Mouse (Mus musculus) CH12.LX (cell line): ENCODE measurements around the gene Irf2. TPM values are rescaled to one million over a fixed set of nuclear protein-coding genes. Genes with fewer than 3 reads are reported as not detected.

ENCODE experiments used
- DNase-seq: peaks from one replicate; pipeline ENCODE4 v3.0.0-alpha.2; 2013; ENCODE audit errors: extremely low read depth
- H3K27ac ChIP-seq: 2 replicates; pipeline ENCODE4 v1.5.1; 2012; ENCODE audit warnings: low read depth, mild to moderate bottlenecking, control low read depth, moderate library complexity; ENCODE audit not compliant: insufficient read depth
- H3K27me3 ChIP-seq: replicated peaks from 2 replicates; pipeline ENCODE3; 2012; ENCODE audit warnings: inconsistent platforms
- H3K36me3 ChIP-seq, 2 experiments: replicated peaks in 1 of 2; 2 replicates each; pipeline versions ENCODE3 to v1.6.1; 2012; ENCODE audit warnings: inconsistent platforms in 1 of 2, low read length in 1 of 2, mild to moderate bottlenecking in 1 of 2, mixed read lengths in 1 of 2, moderate library complexity in 1 of 2; ENCODE audit not compliant: control insufficient read depth in 1 of 2, insufficient read depth in 1 of 2
- H3K4me1 ChIP-seq, 2 experiments: 2 replicates each; pipeline ENCODE4 v1.6.1; 2012; ENCODE audit warnings: inconsistent platforms in 1 of 2, moderate library complexity in 1 of 2; ENCODE audit not compliant: insufficient read depth in 2 of 2, control insufficient read depth in 1 of 2
- H3K4me2 ChIP-seq: 2 replicates; pipeline ENCODE4 v1.6.1; 2012; ENCODE audit warnings: low read depth, mild to moderate bottlenecking, control low read depth; ENCODE audit not compliant: poor library complexity, insufficient read depth, severe bottlenecking
- H3K4me3 ChIP-seq, 3 experiments: fragments of 150-350 bp in 1 of 3; sonication (generic) in 1 of 3; replicated peaks in 1 of 3; 2 replicates each; pipeline versions ENCODE3 to v1.5.1; 2011 to 2012; ENCODE audit warnings: low read depth in 2 of 3, low read length in 2 of 3, mild to moderate bottlenecking in 2 of 3, moderate library complexity in 2 of 3, control low read depth in 1 of 3, improper control_type of control experiment in 1 of 3, inconsistent platforms in 1 of 3, mixed read lengths in 1 of 3; ENCODE audit not compliant: poor library complexity in 1 of 3
- H3K79me2 ChIP-seq: replicated peaks from 2 replicates; pipeline ENCODE4 v1.6.1; 2012; ENCODE audit warnings: mild to moderate bottlenecking, moderate library complexity; ENCODE audit not compliant: control insufficient read depth, poor library complexity, insufficient read depth, severe bottlenecking; ENCODE audit errors: extremely low read depth
- H3K9ac ChIP-seq: 2 replicates; pipeline ENCODE4 v1.6.1; 2012; ENCODE audit warnings: low read depth, mild to moderate bottlenecking, control low read depth, moderate library complexity; ENCODE audit not compliant: insufficient read depth
- H3K9me3 ChIP-seq: replicated peaks from 2 replicates; pipeline ENCODE3; 2012; ENCODE audit warnings: low read length, inconsistent platforms, mixed read lengths
- BHLHE40 ChIP-seq: IDR thresholded peaks from 2 replicates; pipeline ENCODE4 v1.6.1; 2011; ENCODE audit warnings: mild to moderate bottlenecking, low read depth, low read length, improper control_type of control experiment
- CHD1 ChIP-seq: IDR thresholded peaks from 2 replicates; pipeline ENCODE4 v1.6.1; 2012; ENCODE audit warnings: low read depth, low read length, improper control_type of control experiment, inconsistent platforms
- CHD2 ChIP-seq: IDR thresholded peaks from 2 replicates; pipeline ENCODE4 v1.6.1; 2011; ENCODE audit warnings: low read length, improper control_type of control experiment
- CTCF ChIP-seq, 2 experiments: IDR thresholded peaks in 1 of 2; conservative IDR thresholded peaks in 1 of 2; 2 replicates each; pipeline ENCODE4 v1.5.1; 2011 to 2012; ENCODE audit warnings: low read depth in 2 of 2, low read length in 2 of 2, improper control_type of control experiment in 1 of 2, inconsistent platforms in 1 of 2, mild to moderate bottlenecking in 1 of 2, moderate library complexity in 1 of 2
- E2F4 ChIP-seq: IDR thresholded peaks from 2 replicates; pipeline ENCODE4 v1.6.1; 2011; ENCODE audit warnings: low read depth, low read length, improper control_type of control experiment; ENCODE audit not compliant: insufficient replicate concordance
- EP300 ChIP-seq: IDR thresholded peaks from 2 replicates; pipeline ENCODE4 v1.6.1; 2011; ENCODE audit warnings: low read length, improper control_type of control experiment
- GABPA ChIP-seq: IDR thresholded peaks from 2 replicates; pipeline ENCODE4 v1.6.1; 2012; ENCODE audit warnings: low read depth, low read length, improper control_type of control experiment, inconsistent platforms; ENCODE audit not compliant: insufficient replicate concordance
- HCFC1 ChIP-seq: IDR thresholded peaks from 2 replicates; pipeline ENCODE4 v1.6.1; 2012; ENCODE audit warnings: low read depth, mild to moderate bottlenecking, inconsistent platforms, low read length, improper control_type of control experiment
- IRF4 ChIP-seq: IDR thresholded peaks from 2 replicates; pipeline ENCODE4 v1.6.1; 2014; ENCODE audit warnings: low read depth, mild to moderate bottlenecking, inconsistent platforms, low read length, improper control_type of control experiment
- JUN ChIP-seq: IDR thresholded peaks from 2 replicates; pipeline ENCODE4 v1.6.1; 2011; ENCODE audit warnings: low read depth, mild to moderate bottlenecking, low read length, improper control_type of control experiment, moderate library complexity; ENCODE audit not compliant: insufficient read depth
- MAFK ChIP-seq: IDR thresholded peaks from 2 replicates; pipeline ENCODE4 v1.6.1; 2011; ENCODE audit warnings: low read length, improper control_type of control experiment; ENCODE audit not compliant: insufficient replicate concordance
- MAX ChIP-seq: IDR thresholded peaks from 2 replicates; pipeline ENCODE4 v1.6.1; 2011; ENCODE audit warnings: low read length, improper control_type of control experiment
- MAZ ChIP-seq: IDR thresholded peaks from 2 replicates; pipeline ENCODE4 v1.6.1; 2012; ENCODE audit warnings: low read depth, mild to moderate bottlenecking, inconsistent platforms, low read length, improper control_type of control experiment, moderate library complexity
- NRF1 ChIP-seq: IDR thresholded peaks from 2 replicates; pipeline ENCODE4 v1.6.1; 2014; ENCODE audit warnings: low read depth, mild to moderate bottlenecking, inconsistent platforms, low read length, improper control_type of control experiment, moderate library complexity
- PAX5 ChIP-seq: IDR thresholded peaks from 2 replicates; pipeline ENCODE4 v1.6.1; 2012; ENCODE audit warnings: low read length, inconsistent platforms, mixed read lengths
- POLR2A ChIP-seq: IDR thresholded peaks from 2 replicates; pipeline ENCODE4 v1.6.1; 2011; ENCODE audit warnings: low read depth, mild to moderate bottlenecking, improper control_type of control experiment, low read length
- RAD21 ChIP-seq: IDR thresholded peaks from 2 replicates; pipeline ENCODE4 v1.6.1; 2011; ENCODE audit warnings: low read depth, mild to moderate bottlenecking, low read length, improper control_type of control experiment, moderate library complexity
- SIN3A ChIP-seq: IDR thresholded peaks from 2 replicates; pipeline ENCODE4 v1.6.1; 2012; ENCODE audit warnings: low read length, improper control_type of control experiment, inconsistent platforms
- TBP ChIP-seq: conservative IDR thresholded peaks from 2 replicates; pipeline ENCODE4 v1.6.1; 2011; ENCODE audit warnings: low read depth, low read length, improper control_type of control experiment
- TCF12 ChIP-seq: IDR thresholded peaks from 2 replicates; pipeline ENCODE4 v1.6.1; 2014; ENCODE audit warnings: low read depth, mild to moderate bottlenecking, inconsistent platforms, low read length, improper control_type of control experiment
- UBTF ChIP-seq: IDR thresholded peaks from 2 replicates; pipeline ENCODE4 v1.6.1; 2012; ENCODE audit warnings: low read depth, mild to moderate bottlenecking, inconsistent platforms, low read length, improper control_type of control experiment, moderate library complexity
- USF1 ChIP-seq: IDR thresholded peaks from 2 replicates; pipeline ENCODE4 v1.6.1; 2014; ENCODE audit warnings: low read depth, mild to moderate bottlenecking, inconsistent platforms, low read length, improper control_type of control experiment
- dilution Hi-C: fragments of 300-500 bp; cut with MboI; formaldehyde crosslinking; loops from 2 replicates; pipeline ENCODE4 v1.14.3; 2020; ENCODE audit warnings: low sequenced_read_pairs; ENCODE audit not compliant: extremely low pct_unique_long_range_greater_than_20kb, extremely low pct_ligation_motif_present
- in situ Hi-C: fragments of 300-500 bp; cut with MboI; formaldehyde crosslinking; loops from 3 replicates; pipeline ENCODE4 v1.14.3; 2019; ENCODE audit warnings: low sequenced_read_pairs, low pct_ligation_motif_present, low pct_unique_long_range_greater_than_20kb, mixed read lengths
- polyA plus RNA-seq: library from polyadenylated mRNA; unstranded; fragments of >175 nt; gene quantifications from 2 replicates; pipeline ENCODE4 v1.2.1, GENCODE M21; 2012; ENCODE audit warnings: low read depth; ENCODE audit not compliant: insufficient read length
- total RNA-seq, 2 experiments: library from RNA; depleted of rRNA; stranded (reverse); fragments of 300-350 nt in 1 of 2; fragments of >200 nt in 1 of 2; gene quantifications; 2 replicates each; pipeline ENCODE4 v1.2.3; 2012 to 2014

The Irf2 gene
- total and polyA plus RNA-seq, 3 experiments: 7.1 to 37.4 (median 10.2) TPM

DNA sequence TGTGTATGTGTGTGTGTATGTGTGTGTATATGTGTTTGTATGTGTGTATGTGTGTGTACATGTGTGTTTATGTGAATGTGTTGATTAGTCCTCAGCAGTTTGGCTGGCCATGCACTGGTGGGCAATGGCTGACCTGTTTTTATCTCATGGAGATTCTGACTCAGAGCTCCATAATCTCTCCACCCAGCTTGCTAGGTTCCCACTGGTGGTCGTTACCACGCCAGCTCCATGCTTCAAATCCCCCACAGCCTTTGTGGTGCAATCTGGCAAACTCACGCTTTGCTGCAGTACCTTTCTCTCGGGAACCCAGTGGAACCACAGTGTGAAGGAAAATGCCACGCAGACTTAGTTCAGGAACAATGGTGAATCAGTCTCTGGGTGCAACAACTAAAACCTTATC lies 54.8 kb downstream of the Irf2 start:
- Histone ChIP-seq H3K4me3 (no peak overlapping the region), H3K36me3 (peaks cover 19 to 57% of the 10 kb centered on the region in 2 experiments), H3K9ac (no peak overlapping the region), H3K4me1 (peaks cover 26 to 95% of the 10 kb centered on the region in 2 experiments), H3K27me3 (no peaks in the 10 kb centered on the region), H3K9me3 (no peaks in the 10 kb centered on the region), H3K4me2 (no peak overlapping the region), H3K79me2 (peaks cover 16% of the 10 kb centered on the region; the same call in 1 of the 2 replicates), H3K27ac (no peak overlapping the region)
- dilution Hi-C loops: no loop called here
- TF ChIP-seq CHD2 (no peak), UBTF (no peak), POLR2A (no peak), SIN3A (no peak), NRF1 (no peak), CHD1 (no peak), TCF12 (no peak), TBP (no peak), MAZ (no peak)
- in situ Hi-C loops: no loop called here
- DNase-seq: no peak

DNA sequence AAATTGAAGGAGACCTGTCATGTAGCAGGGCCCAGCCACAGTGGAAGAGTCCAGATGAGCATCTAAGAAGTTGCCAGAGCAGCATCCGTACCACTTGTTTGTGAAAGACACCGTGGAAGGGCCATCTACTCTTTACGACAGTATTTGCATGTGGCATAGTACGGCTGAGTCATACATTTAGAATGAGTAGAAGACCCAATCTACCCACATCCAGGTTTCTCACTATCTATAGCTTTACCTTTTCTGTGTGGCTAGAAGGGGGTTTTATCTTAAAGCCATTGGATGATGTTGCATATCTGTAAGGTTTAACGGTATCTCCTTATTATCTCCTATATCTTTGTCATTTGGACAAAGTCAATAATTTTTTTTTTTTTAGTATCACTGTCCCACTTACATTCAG lies 59.7 kb downstream of the Irf2 start:
- H3K9me3 ChIP-seq: no peaks in the 10 kb centered on the region
- H3K36me3 ChIP-seq: peaks cover 15 to 62% of the 10 kb centered on the region in 2 experiments
- H3K9ac ChIP-seq: no peak overlapping the region
- H3K4me3 ChIP-seq: no peak overlapping the region
- H3K4me1 ChIP-seq: peaks cover 14 to 94% of the 10 kb centered on the region in 2 experiments
- no peak overlapping the region for H3K27ac ChIP-seq
- peak; percentile 65 for DNase-seq
- in situ Hi-C loops: no loop called here
- H3K27me3 ChIP-seq: no peaks in the 10 kb centered on the region
- H3K79me2 ChIP-seq: peaks cover 6% of the 10 kb centered on the region; the same call in 1 of the 2 replicates
- H3K4me2 ChIP-seq: peak overlapping the region; percentile 61; the same call in 1 of the 2 replicates
- TF ChIP-seq USF1 (no peak), MAZ (no peak), BHLHE40 (no peak), JUN (peak; percentile 26; the same call in 1 of the 2 replicates), PAX5 (no peak), MAX (no peak)
- TF ChIP-seq, all 38 proteins: peak for 1
- dilution Hi-C loops: no loop called here

DNA sequence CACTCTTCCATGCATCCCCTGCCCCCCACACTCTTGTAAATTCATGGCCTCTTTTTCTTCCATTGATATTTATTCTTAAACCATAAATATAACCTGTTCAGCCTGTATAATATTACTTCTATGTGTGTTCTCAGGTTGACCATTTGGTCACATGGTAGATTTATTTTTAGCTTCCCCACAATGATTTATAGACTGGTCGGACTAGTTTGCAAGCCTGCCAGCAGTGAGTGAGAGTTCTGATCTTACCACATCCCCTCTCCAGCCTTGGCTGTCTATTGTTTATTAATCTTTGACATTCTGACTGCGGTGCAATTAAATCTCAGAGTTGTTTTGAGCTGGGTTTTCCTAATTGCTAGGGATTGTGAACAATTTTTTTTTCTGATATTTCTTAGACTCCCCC lies 60.2 kb downstream of the Irf2 start:
- H3K36me3 ChIP-seq: peaks cover 12 to 58% of the 10 kb centered on the region in 2 experiments
- no peak for TF ChIP-seq RAD21
- TF ChIP-seq IRF4: no peak
- no peak for TF ChIP-seq MAZ
- TF ChIP-seq HCFC1: no peak
- no peak for TF ChIP-seq MAFK
- TF ChIP-seq E2F4: no peak
- no peak; the same call in 1 of the 2 replicates for TF ChIP-seq EP300
- TF ChIP-seq CTCF (conservative IDR thresholded peaks at IDR 0.05 in 1 of 2, IDR thresholded peaks at IDR 0.05 in 1 of 2; ENCODE audit: low read depth in 2 of 2, low read length in 2 of 2): no peak
- TF ChIP-seq NRF1: no peak
- no peak for TF ChIP-seq GABPA
- H3K4me3 ChIP-seq: no peak overlapping the region
- in situ Hi-C loops (no loop called here), dilution Hi-C loops (no loop called here)
- H3K27ac ChIP-seq: no peak overlapping the region
- H3K79me2 ChIP-seq: peaks cover 6% of the 10 kb centered on the region; the same call in 1 of the 2 replicates
- no peaks in the 10 kb centered on the region for H3K27me3 ChIP-seq
- H3K4me1 ChIP-seq: peaks cover 11 to 94% of the 10 kb centered on the region in 2 experiments
- DNase-seq: no peak
- H3K4me2 ChIP-seq: no peak overlapping the region
- H3K9me3 ChIP-seq: no peaks in the 10 kb centered on the region
- H3K9ac ChIP-seq: no peak overlapping the region
